Mouse (Mus musculus) embryonic facial prominence, embryonic 13.5 days (tissue): ENCODE results near the gene Xrra1. TPM values are rescaled to one million over a fixed set of nuclear protein-coding genes. Genes with fewer than 3 reads are reported as not detected.
"Not testable (repeated sequence)": the region's sequence is repeated elsewhere in the genome, so short reads cannot be mapped to it uniquely, and the experiment has no call there.

Experiments used
- ATAC-seq: fragments of 200-750 bp; cut with Nextera tagmentation; 2 replicates; pipeline ENCODE4 v1.8.0; 2017; ENCODE audit warnings: low read depth; ENCODE audit not compliant: insufficient number of reproducible peaks, insufficient read depth, low FRiP score, low TSS enrichment
- H3K27ac ChIP-seq: fragments of 300-500 bp; sonication (generic); 2 replicates; pipeline ENCODE4 v1.5.1; 2015; ENCODE audit warnings: moderate library complexity, mild to moderate bottlenecking, inconsistent platforms
- H3K27me3 ChIP-seq: fragments of 300-500 bp; sonication (generic); 2 replicates; pipeline ENCODE4 v1.6.1; 2015; ENCODE audit warnings: mild to moderate bottlenecking, inconsistent platforms
- H3K36me3 ChIP-seq: fragments of 300-500 bp; sonication (generic); 2 replicates; pipeline ENCODE4 v1.6.1; 2015; ENCODE audit warnings: mild to moderate bottlenecking, inconsistent platforms
- H3K4me1 ChIP-seq: fragments of 300-500 bp; sonication (generic); 2 replicates; pipeline ENCODE4 v1.6.1; 2015; ENCODE audit warnings: inconsistent platforms
- H3K4me2 ChIP-seq: fragments of 300-500 bp; sonication (generic); 2 replicates; pipeline ENCODE4 v1.6.1; 2015; ENCODE audit warnings: moderate library complexity, mild to moderate bottlenecking, inconsistent platforms
- H3K4me3 ChIP-seq: fragments of 300-500 bp; sonication (generic); 2 replicates; pipeline ENCODE4 v1.5.1; 2015; ENCODE audit warnings: mild to moderate bottlenecking, inconsistent platforms
- H3K9ac ChIP-seq: fragments of 300-500 bp; sonication (generic); 2 replicates; pipeline ENCODE4 v1.6.1; 2015; ENCODE audit warnings: mild to moderate bottlenecking, inconsistent platforms
- H3K9me3 ChIP-seq: fragments of 300-500 bp; sonication (generic); 2 replicates; pipeline ENCODE4 v1.6.1; 2016; ENCODE audit warnings: inconsistent platforms
- WGBS: fragments of 180-500 bp; shearing (Covaris S2); methylation state at CpG from one replicate; pipeline ENCODE4 v1.1.7; 2015; ENCODE audit warnings: mixed read lengths; 5-methylcytosine and 5-hydroxymethylcytosine counted together
- polyA plus RNA-seq: library from polyadenylated mRNA; unstranded; fragments of >200 nt; fragmentation: Nextera tagmentation; extraction: Ambion mirVana; gene quantifications from 2 replicates; pipeline ENCODE4 v1.2.1, GENCODE M21; 2015

The Xrra1 gene
- polyA plus RNA-seq, result 0.50 and 0.59 TPM in 2 replicates

- H3K36me3 ChIP-seq, result peaks cover 20% of the 10 kb centered on the region
- H3K27me3 ChIP-seq, result no peaks in the 10 kb centered on the region
- peak within 1 kb of the TSS; percentile 87 for H3K4me2 ChIP-seq
- peak within 1 kb of the TSS; percentile 88 for H3K9ac ChIP-seq
- H3K4me3 ChIP-seq, result peak within 1 kb of the TSS; percentile 68
- peak; percentile 97 for ATAC-seq
- H3K4me1 ChIP-seq, result peaks cover 19% of the 10 kb centered on the region
- no peaks in the 10 kb centered on the region for H3K9me3 ChIP-seq
- peak within 1 kb of the TSS; percentile 30; the same call in 1 of the 2 replicates for H3K27ac ChIP-seq
- under 1% methylated on average over 42 of the region's 42 CpGs for WGBS
Observed at GRCm38 (mm10) chr7:99858813-99859585, at the start of gene Xrra1. Xrra1 (plus strand) TSS chr7:99859116.

GRCm38 (mm10) chr7:99810814-99811213 is 48.1 kb upstream of the Xrra1 start:
- Histone ChIP-seq H3K9ac (no peak overlapping the region), H3K4me3 (no peak overlapping the region), H3K9me3 (no peaks in the 10 kb centered on the region), H3K27ac (no peak overlapping the region), H3K36me3 (0 out of 2 replicates have a peak, but pooled peaks cover 7% of the 10 kb centered on the region), H3K4me1 (no peaks in the 10 kb centered on the region), H3K4me2 (no peak overlapping the region), H3K27me3 (no peaks in the 10 kb centered on the region)
- ATAC-seq, result no peak
- 91% methylated on average over 2 of the region's 2 CpGs for WGBS

GRCm38 (mm10) chr7:99811661-99812060 is 47.3 kb upstream of the Xrra1 start:
- Histone ChIP-seq H3K27me3 (no peaks in the 10 kb centered on the region), H3K9me3 (no peaks in the 10 kb centered on the region), H3K4me2 (no peak overlapping the region), H3K27ac (no peak overlapping the region), H3K9ac (no peak overlapping the region), H3K36me3 (0 out of 2 replicates have a peak, but pooled peaks cover 7% of the 10 kb centered on the region), H3K4me1 (no peaks in the 10 kb centered on the region), H3K4me3 (no peak overlapping the region)
- 88% methylated on average over 4 of the region's 4 CpGs for WGBS
- ATAC-seq, result no peak

GRCm38 (mm10) chr7:99813394-99813793 is 45.5 kb upstream of the Xrra1 start:
- Histone ChIP-seq H3K4me1 (no peaks in the 10 kb centered on the region), H3K9ac (no peak overlapping the region), H3K4me2 (no peak overlapping the region), H3K4me3 (no peak overlapping the region), H3K36me3 (0 out of 2 replicates have a peak, but pooled peaks cover 7% of the 10 kb centered on the region), H3K9me3 (no peaks in the 10 kb centered on the region), H3K27me3 (no peaks in the 10 kb centered on the region), H3K27ac (no peak overlapping the region)
- ATAC-seq, result no peak
- 88% methylated on average over 11 of the region's 11 CpGs for WGBS

- not testable (repeated sequence) for H3K36me3 ChIP-seq, H3K4me1 ChIP-seq, ATAC-seq, H3K4me3 ChIP-seq, H3K4me2 ChIP-seq, H3K27ac ChIP-seq, H3K27me3 ChIP-seq, H3K9me3 ChIP-seq, H3K9ac ChIP-seq
- WGBS, result 21% methylated on average over 9 of the region's 9 CpGs
Observed at GRCm38 (mm10) chr7:99818181-99818725, 40.7 kb upstream of the Xrra1 start.

DNA sequence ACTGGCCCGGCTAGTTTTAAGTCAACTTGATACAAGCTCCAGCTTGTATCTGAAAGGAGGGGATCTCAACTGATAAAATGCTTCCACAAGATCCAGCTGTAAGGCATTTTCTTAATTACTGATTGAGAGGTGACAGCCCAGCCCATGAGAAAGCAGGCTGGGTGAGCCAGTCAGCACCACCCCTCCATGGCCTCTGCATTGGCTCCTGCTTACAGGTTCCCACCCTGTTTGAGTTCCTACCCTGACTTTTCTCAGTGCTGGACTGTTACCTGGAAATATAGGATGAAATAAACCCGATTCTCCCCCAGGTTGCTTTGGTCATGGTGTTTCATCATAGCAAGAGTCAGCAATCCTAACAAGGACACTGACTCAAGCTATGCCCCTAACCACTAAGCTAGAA is 37.0 kb upstream of the Xrra1 start:
- H3K4me1 ChIP-seq, result no peaks in the 10 kb centered on the region
- H3K36me3 ChIP-seq, result 0 out of 2 replicates have a peak, but pooled peaks cover 4% of the 10 kb centered on the region
- H3K4me2 ChIP-seq, result no peak overlapping the region
- no peak for ATAC-seq
- no peak overlapping the region for H3K27ac ChIP-seq
- H3K4me3 ChIP-seq, result no peak overlapping the region
- H3K9ac ChIP-seq, result no peak overlapping the region
- no peaks in the 10 kb centered on the region for H3K9me3 ChIP-seq
- 68% methylated on average over 2 of the region's 2 CpGs for WGBS
- no peaks in the 10 kb centered on the region for H3K27me3 ChIP-seq

DNA sequence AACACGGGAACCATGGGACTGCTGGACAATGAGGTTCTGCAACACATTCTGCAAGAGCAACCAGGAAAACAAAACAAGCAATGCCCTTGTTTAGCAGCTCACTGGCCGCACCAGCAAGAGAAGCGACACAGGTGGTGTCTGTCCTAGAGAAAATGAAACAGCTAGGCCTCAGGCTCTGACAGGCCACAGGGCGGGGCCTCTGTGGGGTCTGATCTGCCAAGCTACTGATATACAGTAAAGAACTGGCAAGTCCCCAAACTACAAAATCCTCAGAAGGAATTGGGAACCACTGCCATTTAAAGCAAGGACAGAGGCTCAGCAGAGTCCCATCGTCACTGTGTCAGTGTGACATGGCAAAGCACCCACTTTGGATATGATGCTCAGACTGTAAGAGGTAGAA is 36.5 kb upstream of the Xrra1 start:
- Histone ChIP-seq H3K27me3 (no peaks in the 10 kb centered on the region), H3K9me3 (no peaks in the 10 kb centered on the region), H3K4me2 (no peak overlapping the region), H3K4me1 (no peaks in the 10 kb centered on the region; the same call in 1 of the 2 replicates), H3K27ac (no peak overlapping the region), H3K9ac (no peak overlapping the region), H3K36me3 (0 out of 2 replicates have a peak, but pooled peaks cover 4% of the 10 kb centered on the region), H3K4me3 (no peak overlapping the region)
- ATAC-seq, result no peak
- 79% methylated on average over 5 of the region's 5 CpGs for WGBS

GRCm38 (mm10) chr7:99823045-99823663 is 35.8 kb upstream of the Xrra1 start:
- H3K9me3 ChIP-seq, result no peaks in the 10 kb centered on the region
- no peak overlapping the region for H3K9ac ChIP-seq
- 87% methylated on average over 10 of the region's 10 CpGs for WGBS
- no peak for ATAC-seq
- H3K36me3 ChIP-seq, result 0 out of 2 replicates have a peak, but pooled peaks cover 4% of the 10 kb centered on the region
- H3K4me3 ChIP-seq, result no peak overlapping the region
- H3K4me2 ChIP-seq, result no peak overlapping the region
- no peaks in the 10 kb centered on the region; the same call in 1 of the 2 replicates for H3K4me1 ChIP-seq
- no peaks in the 10 kb centered on the region for H3K27me3 ChIP-seq
- H3K27ac ChIP-seq, result no peak overlapping the region

- H3K9me3 ChIP-seq, result no peaks in the 10 kb centered on the region
Observed at GRCm38 (mm10) chr7:99824649-99825483, 34.0 kb upstream of the Xrra1 start.

DNA sequence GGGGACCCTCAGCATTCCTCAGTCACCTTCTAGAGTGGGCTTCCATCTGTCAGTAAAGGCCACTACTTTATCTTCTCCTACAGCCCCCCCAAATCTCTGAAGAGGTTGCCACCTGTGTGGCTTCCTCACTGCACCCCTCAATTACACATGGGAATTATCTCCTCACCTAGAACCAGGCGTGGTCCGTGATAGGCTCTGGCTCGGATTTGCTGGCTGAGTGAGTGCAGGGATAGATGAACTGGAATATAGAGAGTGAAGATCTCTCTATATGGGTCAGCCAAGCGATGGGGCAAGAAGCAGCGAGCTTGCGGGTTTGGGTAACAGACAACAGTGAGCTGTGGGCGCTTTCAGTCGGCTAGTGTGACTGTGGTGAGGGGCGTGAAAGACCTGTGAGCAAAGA is 33.4 kb upstream of the Xrra1 start:
- H3K4me2 ChIP-seq, result no peak overlapping the region
- ATAC-seq, result no peak
- no peaks in the 10 kb centered on the region for H3K27me3 ChIP-seq
- no peaks in the 10 kb centered on the region for H3K9me3 ChIP-seq
- H3K4me3 ChIP-seq, result no peak overlapping the region
- no peak overlapping the region for H3K27ac ChIP-seq
- peaks cover 3% of the 10 kb centered on the region; the same call in 1 of the 2 replicates for H3K4me1 ChIP-seq
- H3K9ac ChIP-seq, result no peak overlapping the region
- WGBS, result 82% methylated on average over 9 of the region's 9 CpGs
- 0 out of 2 replicates have a peak, but pooled peaks cover 4% of the 10 kb centered on the region for H3K36me3 ChIP-seq

More at GRCm38 (mm10) chr7:99824649-99825483, 34.0 kb upstream of the Xrra1 start:
- Histone ChIP-seq H3K4me1 (peaks cover 3% of the 10 kb centered on the region; the same call in 1 of the 2 replicates), H3K4me2 (no peak overlapping the region), H3K27ac (no peak overlapping the region), H3K9ac (no peak overlapping the region), H3K27me3 (no peaks in the 10 kb centered on the region), H3K36me3 (0 out of 2 replicates have a peak, but pooled peaks cover 4% of the 10 kb centered on the region), H3K4me3 (no peak overlapping the region)
- WGBS, result 87% methylated on average over 16 of the region's 16 CpGs
- no peak for ATAC-seq

GRCm38 (mm10) chr7:99826096-99826495 is 32.8 kb upstream of the Xrra1 start:
- H3K4me1 ChIP-seq, result peaks cover 3% of the 10 kb centered on the region; the same call in 1 of the 2 replicates
- no peak overlapping the region for H3K9ac ChIP-seq
- no peak for ATAC-seq
- H3K9me3 ChIP-seq, result no peaks in the 10 kb centered on the region
- no peaks in the 10 kb centered on the region for H3K27me3 ChIP-seq
- H3K4me2 ChIP-seq, result no peak overlapping the region
- H3K27ac ChIP-seq, result no peak overlapping the region
- WGBS, result 56% methylated on average over 6 of the region's 6 CpGs
- 0 out of 2 replicates have a peak, but pooled peaks cover 4% of the 10 kb centered on the region for H3K36me3 ChIP-seq
- H3K4me3 ChIP-seq, result no peak overlapping the region
